Mouse (Mus musculus): ENCODE data around the gene Znfx1.
A peak's percentile ranks its signal among the peaks of the same experiment; 100 is the strongest.
"Not testable (repeated sequence)": the region's sequence is repeated elsewhere in the genome, so short reads cannot be mapped to it uniquely, and the experiment has no call there.

The Znfx1 gene

DNA sequence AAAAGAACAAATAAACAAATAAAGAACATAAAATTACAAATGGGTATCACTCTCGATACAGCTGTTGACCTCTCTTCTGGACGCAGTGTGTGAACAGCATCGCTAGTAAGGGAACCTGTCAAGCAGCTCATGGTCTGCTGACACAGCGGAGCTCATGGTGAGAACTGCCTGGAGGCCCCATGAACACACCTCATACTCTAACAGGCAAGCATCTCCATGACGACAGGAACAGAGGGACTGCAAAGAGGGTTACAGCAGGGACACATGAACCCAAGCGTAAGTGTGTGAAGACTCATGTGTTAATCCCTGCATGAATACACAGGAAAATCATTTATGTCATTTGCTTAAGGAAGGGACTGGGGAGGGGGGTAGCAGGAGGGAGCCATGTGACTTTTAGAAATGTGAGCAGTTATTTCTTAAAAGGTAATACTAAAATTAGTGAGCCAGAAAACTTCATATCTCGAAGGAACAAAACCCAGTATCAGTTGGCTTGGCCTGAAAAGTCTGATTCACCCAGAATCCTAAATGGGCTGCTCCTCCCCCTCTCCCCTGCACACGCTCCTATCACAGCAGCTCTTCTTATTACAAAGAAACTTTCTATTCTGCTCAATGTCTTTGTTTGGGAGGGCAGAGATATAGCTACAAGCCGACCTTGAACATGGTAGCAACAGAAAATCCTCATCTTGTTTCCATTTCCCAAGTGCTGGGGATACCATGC is 9.5 kb downstream of the Znfx1 start:
- no peak for DNase-seq (ENCODE audit: low read depth, low spot score)

DNA sequence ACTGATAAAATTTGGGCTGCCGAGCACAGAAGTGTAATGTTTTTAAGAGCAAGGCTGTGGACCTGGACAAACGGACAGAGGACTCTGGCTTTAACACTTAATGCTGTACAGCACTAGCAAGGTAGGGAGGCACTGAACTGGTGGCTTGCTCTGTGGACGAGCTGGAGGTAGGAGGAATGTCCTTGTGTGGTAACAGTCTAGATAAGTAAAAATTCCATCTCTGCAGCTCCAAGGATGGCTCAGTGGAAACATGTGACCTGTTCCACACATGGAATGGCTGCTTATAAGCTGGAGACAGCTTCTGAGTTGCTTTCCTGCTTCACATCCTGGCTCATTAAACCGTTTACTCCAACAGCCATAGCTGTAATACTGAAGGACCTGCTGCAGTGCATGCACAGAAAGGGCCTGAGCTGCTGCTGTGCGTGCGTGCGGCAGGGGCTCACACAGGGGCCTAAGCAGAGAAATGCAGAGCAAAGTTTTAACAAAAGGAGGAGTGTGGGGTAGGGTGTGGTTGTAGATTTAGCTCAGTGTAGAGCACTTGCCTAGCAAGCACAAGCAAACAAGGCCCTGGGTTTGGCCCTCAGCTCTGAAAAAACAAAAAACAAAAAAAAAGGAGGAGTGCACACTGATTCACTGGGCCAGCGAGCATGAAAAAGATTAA is 14.0 kb downstream of the Znfx1 start:
- no peak for DNase-seq (ENCODE audit: low read depth, low spot score)

DNA sequence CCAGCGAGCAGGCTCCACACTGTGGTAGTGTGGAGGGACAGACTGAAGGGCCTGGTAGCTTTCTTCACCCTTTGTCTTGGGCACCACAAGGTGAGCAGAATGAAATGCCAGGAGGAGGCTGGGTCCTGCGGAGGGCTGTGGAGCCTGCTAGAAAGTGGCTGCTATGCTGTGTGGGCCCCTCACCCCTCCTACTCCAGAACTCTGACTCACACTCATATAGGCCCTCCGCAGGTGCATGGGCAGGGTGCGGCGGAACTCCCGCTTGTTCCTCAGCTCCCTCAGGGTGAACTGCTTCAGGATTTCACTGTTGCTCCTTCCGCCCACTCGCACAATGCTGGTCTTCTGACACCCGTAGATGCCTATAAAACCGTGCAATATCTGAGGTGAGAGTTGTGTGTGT is 14.6 kb downstream of the Znfx1 start:
- DNase-seq (ENCODE audit: low read depth, low spot score): no peak

DNA sequence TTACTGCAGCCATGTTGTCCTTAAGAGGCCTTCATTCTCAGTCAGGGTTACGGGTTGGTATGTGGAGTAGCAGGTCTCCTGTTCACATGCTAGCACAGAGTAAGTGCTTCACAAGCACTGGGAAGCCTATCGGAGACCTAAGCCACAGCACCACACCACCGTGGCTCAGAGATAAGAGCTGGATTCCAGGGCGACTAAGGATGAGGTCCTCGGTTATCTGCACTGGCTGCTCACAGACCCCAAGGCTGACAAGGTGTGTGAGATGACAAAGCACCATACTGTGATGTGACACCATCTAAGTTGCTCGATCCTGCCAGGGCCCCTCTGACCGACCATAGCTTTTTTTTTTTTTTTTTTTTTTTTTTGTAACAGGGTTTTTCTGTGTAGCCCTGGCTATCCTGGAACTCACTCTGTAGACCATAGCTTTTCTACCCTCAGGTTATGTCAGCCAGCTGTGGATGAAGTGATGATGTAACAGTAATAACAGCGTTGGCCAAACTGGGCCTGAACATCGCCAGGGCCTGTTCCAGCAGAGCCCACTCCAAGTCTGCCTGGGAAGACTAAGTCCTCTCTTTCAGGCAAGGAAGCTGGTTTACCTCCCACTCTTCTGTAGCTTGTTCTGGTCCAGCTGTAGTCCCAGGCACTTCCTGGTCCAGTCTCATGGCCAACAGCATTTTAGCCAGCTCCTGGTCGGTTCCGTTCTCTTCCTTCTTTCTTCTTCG is 19.3 kb downstream of the Znfx1 start:
- no peak for DNase-seq (ENCODE audit: low read depth, low spot score)

DNA sequence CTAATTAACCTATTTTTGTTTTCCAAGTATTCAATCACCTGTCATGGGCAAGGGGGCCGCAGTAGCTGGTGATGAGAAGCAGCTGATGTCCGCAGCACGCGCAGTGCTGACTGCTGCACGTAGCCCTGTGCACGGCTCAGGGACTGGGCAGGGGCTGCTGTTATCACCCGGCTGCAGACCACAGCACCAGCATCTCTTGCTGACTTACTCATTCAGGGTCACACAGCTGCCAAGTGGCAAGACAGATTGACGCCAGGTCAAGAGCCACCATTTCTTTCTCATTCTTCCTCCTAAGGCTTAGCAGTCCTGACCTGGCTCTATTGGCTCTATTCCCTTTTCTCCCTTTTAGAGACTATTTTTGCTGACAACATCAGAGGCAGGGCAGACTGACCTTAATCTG is 23.4 kb downstream of the Znfx1 start:
- DNase-seq (ENCODE audit: low read depth, low spot score): no peak

DNA sequence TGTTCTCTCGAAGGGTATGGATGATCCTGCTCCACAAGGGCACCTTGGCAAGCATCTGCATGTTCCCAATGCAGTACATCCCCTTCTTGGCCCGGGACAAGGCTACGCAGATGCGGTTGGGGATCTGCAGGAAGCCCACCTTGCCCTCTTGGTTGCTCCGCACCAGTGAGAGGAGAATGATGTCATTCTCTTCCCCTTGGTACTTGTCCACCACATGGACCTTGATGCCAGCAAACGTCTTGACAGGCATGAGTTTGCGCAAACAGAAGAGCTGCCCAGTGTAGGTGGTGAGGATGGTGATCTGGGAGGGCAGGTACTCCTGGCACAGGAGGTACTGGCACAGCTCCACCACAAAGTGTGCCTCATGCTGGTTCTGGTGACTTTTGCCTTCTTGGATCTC is 24.1 kb downstream of the Znfx1 start:
- no peak for DNase-seq (ENCODE audit: low read depth, low spot score)

DNA sequence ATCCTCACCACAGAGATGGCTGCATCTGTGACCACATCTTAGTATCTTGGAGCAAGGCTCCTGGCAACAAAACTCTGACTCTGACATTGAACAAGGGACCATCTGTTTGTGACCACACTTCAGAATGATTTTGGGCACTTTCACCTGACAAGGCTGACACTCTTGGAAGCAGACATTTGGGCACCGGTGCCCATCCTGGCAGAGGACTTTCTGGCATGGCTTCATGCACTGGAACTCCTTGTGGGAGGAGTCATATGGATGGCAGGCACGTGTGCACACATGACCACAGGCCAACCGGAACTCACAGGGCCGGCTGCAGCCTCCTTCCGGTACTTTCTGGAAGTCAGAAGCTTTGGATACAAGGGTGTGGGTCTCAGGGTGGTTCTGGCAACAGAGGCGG is 24.5 kb downstream of the Znfx1 start:
- no peak for DNase-seq (ENCODE audit: low read depth, low spot score)

DNA sequence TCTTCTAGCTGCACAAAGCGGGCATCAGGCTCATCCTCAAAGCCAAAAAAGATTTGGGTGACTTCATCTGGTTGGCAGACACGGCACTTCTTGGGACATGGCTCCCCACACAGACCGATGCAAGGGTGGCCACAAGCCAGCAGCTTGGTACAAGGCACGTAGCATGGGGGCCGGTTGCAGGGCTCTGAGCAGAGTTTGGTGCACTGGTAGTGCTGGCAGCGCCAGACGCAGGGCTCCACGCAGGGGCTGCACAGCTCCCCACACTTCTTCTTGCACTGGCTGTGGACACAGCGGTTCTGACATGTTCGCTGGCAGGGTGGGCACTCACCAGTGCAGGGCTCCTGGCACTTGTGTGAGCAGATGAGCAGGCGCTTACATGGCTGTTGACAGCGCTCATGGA is 25.1 kb downstream of the Znfx1 start:
- no peak for DNase-seq (ENCODE audit: low read depth, low spot score)

DNA sequence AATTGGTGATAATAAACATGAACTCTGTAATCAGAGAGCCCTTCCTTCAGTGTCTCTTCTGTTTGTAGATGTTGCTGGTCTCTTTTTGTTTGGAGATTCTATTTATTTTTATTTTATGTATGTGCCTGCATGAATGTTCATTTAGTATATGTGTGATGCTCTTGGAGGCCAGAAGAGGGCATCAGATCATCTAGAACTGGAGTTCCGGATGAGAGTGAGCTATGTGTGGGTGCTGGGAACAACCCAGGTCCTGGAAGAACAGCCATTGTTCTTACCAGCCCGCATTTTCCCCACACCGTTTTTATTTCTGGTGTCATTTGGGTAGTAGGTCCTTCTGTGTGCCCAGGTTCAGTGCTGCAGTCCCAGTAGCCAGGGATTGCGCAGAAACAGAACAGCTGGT is 32.3 kb downstream of the Znfx1 start:
- no peak for DNase-seq (ENCODE audit: low read depth, low spot score)

DNA sequence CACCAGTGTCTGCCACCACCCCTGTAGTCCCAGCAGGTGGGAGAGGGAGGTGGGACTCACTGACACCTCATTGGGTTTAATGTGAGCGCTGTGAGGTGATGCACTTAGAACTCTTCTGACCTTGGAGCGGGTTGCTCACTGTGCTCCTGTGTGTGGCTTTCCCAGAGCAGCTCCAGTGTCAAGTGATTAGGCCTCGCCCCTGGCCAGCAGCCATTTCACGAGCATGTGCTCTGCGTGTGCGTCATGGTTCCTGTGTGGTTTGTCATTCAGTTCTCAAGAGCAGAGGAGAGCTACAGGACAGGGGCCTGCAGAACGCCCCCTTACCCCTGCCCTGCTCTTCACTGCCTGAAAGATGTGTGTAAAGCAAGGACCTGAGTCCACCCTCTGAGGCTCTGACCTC is 34.3 kb downstream of the Znfx1 start:
- no peak for DNase-seq (ENCODE audit: low read depth, low spot score)

DNA sequence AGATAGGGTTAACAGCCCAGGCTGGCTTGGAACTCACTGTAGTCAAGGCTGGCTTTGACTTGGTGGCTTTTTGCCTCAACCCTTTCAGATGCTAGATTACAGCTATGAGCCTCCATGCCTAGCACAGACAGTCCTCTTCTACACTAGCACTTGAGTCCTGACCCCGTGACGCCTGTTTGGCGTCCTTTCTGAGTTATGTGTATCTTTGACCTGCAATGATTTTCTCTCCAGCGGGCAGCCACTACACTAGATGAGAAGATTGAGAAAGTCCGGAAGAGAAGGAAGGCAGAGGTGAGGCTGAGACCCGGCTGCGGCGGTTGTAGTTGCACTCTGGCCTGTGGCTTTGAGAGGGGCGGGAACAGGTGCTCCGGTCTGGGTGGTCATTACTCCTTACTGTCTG is 43.4 kb downstream of the Znfx1 start:
- DNase-seq (ENCODE audit: low read depth, low spot score): no peak

DNA sequence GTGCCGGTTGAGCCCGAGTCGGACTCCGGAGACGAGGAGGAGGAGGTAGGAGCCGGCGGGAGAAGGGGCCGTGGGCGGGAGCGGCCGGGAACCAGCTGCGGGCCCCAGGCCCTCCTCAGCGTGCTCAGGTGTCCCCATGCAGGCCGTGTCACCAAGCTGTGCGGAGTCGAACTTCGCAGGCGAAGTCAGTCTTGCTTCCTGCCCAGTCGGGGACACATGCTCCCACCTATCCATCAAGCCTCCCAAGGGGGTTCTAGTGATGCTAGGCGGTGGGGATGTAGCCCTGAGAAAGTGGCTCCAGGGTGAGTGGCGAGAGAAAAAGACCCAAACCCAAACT is 47.5 kb downstream of the Znfx1 start:
- DNase-seq (ENCODE audit: low read depth, low spot score): no peak

DNA sequence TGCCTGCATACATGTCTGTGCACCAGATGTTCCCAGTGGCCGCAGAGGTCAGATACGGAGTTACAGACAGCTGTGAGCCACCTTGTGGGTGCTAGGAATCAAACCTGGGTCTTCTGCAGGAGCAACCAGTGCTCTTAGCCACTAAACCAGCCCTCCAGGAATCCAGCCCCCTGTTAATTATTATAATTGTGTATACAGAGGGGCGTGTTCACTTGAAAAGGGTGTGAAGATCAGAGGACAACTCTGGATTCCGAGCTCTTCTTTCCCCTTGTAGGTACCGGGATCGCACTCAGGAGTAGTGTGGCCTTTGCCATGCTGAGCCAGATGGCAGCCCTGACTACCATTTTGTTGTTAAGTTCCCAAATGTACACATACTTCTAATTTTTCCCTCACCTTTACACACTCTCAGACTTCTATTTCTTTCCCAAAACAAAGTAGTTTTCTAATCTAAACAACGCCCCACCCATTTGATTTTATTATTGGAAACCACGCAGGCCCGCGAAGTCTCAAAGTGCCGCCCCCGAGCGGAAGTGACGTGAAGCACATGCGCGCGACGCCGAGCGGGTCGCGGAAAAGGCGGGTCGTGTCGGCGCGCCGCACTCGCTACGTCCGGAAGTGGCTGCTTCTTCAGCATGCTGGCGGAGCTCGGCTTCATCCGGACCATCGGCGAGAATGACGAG is 48.0 kb downstream of the Znfx1 start, which contains the start of gene Ddx27:
Gene Ddx27, plus strand, starts transcription at position 492 of the 680 bp plus-strand sequence.
- DNase-seq (ENCODE audit: low read depth, low spot score): peak; percentile 94

DNA sequence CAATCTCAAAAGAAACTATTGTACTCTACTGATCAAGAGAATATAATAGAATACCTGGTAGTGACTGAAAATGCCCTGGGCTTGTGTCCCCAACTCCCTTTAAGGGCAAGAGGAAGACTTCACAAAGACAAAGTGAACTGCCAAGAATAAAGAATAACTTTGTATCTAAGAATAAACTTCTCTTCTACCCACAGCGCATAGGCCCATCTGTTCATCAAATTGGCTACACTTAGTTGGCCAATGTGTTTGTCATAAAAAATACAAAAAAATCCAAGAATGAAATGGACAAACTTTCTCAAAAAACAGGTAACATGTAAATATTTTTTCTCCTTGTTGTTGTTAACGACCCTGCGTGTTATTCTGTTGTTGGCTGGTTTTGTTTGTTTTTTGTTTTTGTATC is 52.3 kb downstream of the Znfx1 start:
- no peak for DNase-seq (ENCODE audit: low read depth, low spot score)

DNA sequence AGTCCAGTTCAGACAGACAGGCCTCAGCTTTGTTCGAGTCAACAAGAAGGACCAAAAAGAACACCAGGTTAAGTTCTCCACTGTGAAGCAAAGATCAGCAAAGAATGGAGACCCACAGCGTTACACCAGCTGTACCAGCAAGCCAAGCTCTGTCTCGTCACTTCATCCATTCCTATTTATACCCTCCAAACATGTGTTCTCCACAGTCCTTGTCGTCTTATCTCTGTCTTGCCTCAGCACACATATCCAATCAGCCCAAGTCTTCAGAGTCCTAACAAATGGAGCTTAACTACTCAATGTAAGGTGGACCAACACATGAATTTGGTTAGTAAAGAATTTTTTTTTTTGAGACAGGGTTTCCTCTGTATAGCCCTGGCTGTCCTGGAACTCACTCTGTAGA is 53.3 kb downstream of the Znfx1 start:
- no peak for DNase-seq (ENCODE audit: low read depth, low spot score)

DNA sequence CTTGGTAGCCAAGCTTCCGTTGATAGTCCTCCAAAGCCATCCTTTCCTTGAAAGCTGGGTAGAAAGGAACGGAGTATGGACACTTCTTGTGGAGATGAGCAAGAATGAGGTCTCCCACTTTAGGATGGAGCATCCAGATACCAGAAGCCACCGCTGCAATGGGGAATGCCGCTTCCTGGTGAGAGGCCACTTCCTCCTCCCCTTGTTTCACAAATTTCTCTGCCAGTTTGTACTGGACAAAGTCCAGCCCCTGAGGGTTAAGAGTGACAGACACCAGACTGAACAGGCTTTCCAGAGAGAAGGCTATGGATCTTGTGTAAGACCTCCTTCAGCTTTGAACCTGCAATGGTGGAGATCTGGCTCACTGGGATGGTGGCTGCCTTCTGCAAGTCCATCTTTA is 55.2 kb downstream of the Znfx1 start:
- DNase-seq (ENCODE audit: low read depth, low spot score): not testable (repeated sequence)

DNA sequence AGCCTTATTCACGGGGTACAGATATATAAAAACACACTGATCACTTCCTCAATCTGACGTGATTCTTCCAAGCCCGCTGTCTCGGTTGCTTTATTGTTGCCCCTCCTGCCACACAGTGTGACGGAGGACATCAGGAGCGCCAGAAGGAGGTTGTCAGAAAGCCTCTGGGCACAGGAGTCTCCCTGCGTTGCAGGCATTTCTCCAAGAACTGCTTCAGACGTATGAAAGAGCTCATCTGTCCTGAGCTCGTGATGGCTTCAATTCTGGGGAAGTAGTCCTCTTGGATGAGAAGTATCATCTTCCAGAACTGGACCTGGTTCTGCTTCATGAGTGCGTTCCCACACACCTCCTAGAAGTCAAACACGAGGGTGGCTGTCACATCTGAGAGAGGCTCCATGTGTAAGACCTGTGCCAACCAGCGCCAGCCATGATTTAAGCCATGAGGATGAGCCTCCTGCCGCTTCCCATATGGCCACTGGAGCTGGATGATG is 55.8 kb downstream of the Znfx1 start:
- DNase-seq (ENCODE audit: low read depth, low spot score): no peak

DNA sequence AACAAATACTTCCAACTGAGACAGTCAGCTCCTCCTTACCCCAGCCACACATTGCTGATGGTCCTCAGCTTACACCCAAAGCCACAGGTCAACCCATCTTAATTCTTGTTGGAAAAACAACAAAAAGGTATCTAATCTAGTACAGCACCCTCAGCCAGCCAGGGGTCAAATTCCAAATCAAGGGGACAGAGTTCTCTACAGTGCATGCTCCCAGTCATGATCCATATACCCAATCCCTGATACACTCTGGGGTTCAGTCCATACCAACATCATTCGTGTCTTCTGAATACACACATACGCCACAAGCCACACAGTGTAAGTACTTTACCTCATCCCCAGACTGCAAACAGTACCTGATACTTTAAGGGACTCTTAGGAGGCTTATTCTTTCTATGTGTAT is 56.5 kb downstream of the Znfx1 start:
- no peak for DNase-seq (ENCODE audit: low read depth, low spot score)

DNA sequence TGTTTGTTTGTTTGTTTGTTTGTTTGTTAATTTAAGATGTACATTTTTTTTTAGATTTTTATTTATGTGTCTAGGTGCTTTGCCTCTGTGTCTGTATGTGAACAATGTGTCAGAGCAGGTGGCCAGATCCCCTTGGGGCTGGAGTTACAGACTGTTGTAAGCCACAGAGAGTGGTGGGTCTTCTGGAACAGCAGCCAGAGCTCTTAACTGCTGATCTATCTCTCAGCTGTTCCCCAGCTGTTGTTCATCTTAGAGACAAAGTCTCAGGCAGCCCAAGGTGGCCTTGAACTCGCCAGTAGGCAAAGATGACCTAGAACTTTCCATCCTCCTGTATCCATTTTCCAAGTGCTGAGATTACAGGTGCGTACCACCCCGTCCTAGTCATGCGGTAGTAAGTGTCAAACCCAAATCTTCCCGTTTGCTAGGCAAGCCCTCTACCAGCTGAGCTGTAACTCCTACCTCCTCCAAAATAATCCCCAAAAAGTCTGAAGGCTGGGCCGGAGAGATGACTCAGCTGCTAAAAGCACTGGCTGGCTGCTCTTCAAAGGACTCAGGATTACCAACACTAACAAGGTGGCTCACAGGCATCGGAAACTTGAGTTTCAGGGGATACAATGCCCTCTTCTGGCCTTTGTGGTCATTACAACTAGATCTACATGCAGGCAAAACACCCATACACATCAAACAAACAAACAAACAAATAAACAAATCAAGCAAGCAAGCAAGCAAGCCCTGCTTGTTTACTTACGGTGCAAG is 58.5 kb downstream of the Znfx1 start:
- DNase-seq (ENCODE audit: low read depth, low spot score): peak; percentile 71

DNA sequence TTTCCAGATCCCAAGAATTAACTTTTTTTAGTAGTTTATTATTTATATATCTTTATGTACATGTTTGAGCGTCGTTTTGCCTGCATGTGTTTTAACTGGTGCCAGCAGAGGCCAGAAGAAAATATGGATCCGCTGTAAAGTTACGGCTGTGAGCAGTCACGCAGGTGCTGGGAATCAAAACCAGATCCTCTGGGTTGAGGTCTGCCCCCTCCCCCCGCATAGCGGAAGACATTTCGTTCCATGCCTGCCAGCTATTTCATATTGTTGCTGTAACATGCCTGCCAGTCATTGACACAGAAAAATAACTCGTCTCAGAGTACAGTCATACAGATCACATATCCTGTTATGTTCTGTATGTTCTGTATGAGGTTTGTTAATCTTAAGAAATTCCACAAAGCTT is 61.3 kb downstream of the Znfx1 start:
- no peak for DNase-seq (ENCODE audit: low read depth, low spot score)

DNA sequence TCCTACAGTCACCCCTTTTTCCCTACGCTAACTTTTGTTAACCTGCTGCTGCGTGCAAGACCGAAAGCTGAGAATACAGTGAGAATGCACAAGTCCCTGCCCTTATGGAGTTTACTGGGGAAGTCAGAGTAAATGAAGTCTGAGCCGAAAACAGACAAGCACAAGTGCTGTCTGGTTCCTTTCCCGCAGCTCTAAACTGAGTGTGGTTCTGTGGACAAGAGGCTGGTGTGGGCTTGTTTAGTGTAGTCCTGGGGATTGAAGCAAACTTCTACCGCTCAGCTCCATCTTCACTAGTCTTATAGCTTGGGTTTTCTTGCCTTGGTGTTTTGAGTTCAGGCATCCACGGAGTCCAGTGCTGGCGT is 66.3 kb downstream of the Znfx1 start:
- DNase-seq (ENCODE audit: low read depth, low spot score): no peak

Data from mesoderm, embryonic 11.5 days (tissue).